Mouse (Mus musculus): ENCODE results near the gene Klf15.

Klf15 gene

DNA sequence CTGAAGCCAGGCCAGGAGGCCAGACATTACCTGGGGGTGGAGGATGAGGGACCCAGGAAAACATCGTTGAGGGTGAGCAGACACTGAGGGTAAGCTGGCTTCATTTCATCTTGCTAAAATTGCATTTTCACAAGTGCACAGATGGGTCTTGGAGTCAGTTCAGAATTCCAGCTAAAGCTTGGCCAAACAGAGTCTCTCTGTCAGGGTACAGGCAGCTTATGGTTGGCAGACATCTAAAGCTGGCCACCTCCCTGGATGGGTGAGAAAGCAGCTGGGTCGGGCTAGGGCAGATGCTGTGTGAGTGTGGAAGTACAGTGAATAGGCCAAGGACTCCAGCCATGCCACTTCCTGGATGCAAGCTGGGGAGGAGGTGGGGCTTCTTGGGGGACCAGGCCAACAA, 28.6 kb downstream of the Klf15 start:
- no peak for DNase-seq (ENCODE audit: low read depth in 1 of 2, low spot score in 2 of 2)

DNA sequence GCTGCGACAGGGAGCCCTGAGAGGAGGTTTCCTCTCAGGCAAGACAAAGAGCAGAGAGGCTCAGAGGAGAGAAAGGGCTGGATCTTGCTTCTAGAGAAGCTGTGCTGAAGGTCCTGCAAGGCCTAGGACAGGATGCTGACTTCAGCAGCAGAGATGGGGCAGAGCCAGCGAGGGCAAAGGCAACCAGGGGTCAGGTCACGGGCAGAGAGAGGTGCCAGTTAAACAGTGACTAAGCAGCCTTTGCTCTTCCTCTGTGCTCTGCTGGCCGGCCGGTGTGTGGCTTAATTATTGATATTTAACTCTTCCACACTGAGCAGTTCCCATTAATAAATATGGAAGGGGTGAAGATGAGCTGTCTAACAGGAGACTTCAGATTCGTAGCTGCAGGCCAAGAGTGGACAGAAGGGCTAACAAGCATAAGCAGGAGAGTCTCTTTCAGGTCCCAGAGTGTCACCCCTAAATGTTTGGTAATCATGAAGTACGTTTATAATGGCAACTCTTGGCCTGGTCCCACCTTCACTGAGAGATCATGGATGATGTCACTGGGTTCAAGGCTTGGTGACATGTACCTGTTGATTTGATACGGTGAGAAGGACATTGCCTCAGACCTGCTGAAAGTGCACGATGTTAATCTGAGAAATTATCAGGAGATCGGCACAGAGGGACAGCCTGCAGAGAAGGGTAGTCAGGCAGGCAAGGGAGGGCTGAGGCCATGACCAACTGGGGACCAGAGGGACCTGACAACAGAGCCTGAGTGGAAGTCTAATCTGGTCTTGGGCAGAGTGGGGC, 29.8 kb downstream of the Klf15 start:
- DNase-seq (ENCODE audit: low read depth in 1 of 2, low spot score in 2 of 2) = no peak

DNA sequence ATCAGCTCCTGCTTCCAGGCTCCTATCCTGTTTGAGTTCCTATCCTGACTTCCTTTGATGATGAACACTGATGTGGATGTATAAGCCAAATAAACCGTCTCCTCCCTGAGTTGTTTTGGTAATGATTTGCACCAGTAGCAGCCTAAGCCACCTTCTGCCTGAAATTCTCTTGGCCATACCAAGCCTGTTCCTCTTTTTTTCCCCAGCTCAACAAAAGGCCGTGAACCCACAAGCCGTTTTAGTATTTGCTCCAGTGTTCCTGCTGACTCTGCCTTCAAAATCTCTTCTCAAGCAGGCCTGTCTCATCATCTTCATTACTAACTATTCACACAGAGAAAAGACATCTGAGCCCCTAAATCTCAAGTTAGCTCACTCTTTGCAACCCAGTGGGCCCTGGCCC, 31.8 kb downstream of the Klf15 start:
- DNase-seq (ENCODE audit: low read depth in 1 of 2, low spot score in 2 of 2) = no peak

DNA sequence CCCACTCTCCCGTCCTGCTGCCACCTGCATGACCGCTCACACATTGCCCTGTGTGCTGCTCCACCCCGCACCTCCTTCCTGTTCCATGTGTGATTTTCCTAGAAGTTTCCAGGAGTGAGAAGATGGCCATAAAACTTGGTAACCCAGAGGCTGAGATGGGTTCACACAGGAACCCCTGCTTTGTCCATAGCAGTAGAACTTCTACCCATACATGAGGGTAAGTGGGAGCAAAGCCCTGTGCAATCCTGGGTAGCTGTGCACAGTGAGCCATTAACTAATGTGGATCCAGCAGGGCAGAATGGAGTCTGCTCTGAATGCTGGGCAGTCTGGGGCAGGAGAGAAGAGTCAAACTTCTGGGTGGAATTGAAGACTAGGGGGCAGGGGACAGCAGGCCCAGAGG, 32.2 kb downstream of the Klf15 start:
- DNase-seq (ENCODE audit: low read depth in 1 of 2, low spot score in 2 of 2) = no peak

DNA sequence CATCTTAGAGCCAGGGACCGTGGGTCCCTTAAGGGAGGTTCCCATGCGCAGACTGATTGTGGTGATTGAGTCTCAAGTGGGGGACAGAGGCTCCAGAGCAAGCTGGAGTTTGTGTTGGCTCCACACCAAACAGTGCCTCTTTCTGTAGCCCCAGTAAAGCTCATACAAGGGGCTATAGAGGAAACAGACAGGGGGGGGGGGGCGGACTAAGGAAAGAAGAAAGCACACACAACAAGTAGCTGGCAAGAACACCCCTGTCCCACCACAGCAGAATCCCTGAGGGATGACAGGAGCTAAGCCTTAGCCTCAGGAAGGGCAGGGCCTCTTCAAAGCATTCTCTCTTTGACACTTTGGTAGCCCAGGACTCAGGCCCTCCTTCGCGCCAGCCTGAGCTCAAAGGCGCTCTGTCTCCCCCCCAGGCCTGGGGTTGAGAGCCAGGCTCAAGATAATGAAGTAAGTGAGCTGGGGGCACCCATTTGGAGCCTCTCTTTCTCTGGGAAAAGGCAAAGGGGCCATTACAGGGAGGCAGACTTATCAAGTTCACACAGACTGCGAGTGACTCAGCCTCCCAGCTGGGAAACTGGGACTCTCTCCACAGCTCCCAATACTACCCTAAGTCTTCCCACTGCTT, 33.0 kb downstream of the Klf15 start:
- no peak for DNase-seq (ENCODE audit: low read depth in 1 of 2, low spot score in 2 of 2)

DNA sequence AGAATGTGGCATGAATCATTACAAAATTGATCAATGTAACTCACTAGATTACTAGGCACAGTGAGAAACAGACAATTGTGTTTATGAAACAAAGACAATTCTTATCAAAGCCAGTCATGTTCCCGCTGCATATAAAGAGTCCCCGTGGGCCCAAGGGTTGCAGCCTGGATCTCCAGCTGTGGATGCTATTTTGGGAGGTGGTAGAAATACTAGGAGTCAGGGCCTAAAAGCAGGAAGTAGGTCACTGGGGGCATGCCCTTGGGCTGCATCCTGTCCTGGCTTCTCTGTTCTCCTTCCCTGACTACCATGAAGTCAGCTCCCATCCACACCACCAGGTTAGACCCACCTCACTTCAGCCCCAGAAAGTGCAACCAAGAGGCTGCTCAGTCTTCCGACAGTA, 33.8 kb downstream of the Klf15 start:
- DNase-seq (ENCODE audit: low read depth in 1 of 2, low spot score in 2 of 2) = no peak

DNA sequence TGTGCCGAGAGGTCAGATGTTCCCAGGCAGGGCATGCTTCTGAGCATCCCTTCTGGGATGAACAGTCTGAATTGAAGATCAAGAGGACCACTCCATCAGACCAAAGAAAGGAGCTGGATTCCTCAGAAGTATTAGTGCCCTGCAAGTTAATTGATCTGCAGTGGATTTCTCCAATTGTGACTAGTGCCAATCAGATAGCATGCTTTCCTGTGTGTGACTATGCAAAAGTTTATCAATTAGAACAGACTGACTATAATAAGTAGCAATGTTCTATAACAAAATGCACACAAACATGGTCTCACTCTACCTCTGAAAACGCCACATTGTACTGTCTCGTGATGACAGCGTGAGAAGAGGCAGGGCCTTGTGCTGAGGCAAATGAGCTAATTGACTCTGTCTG, 37.1 kb downstream of the Klf15 start:
- no peak for DNase-seq (ENCODE audit: low read depth in 1 of 2, low spot score in 2 of 2)

DNA sequence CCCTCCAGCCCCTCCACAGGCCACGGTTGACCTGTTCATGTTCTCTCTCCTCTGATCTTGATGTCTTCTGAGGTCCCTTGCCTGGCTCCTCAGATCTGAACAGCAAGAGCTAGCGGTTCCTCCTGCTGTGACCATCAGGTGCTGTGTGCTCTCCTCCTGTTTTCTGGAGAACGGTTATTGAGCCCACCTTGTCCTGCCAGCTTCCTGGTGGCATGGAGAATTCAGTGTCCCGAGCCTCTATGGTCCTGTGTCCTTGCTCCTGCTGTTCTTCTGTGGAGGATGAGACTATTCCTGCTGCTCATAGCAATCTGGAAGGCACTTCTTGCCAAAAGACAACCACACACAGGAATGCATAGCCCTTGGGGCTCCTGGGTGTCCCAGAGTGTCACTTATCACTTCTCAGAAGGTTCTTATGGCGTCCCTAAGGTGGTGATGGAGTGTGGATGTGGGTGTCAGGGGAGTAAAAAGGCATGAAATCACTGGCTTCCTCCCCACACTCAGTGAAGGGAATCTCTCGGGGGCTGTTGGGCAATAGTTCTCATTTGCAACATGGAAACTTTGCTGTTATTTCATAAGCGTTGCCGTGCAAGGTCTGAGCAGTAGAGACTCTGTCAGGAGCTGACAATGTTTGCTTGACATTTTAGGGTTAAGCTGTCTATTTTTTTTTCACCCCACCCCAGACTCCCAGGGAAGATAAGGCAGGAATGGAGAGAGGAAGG, 39.0 kb downstream of the Klf15 start:
- DNase-seq (ENCODE audit: low read depth in 1 of 2, low spot score in 2 of 2) = no peak

DNA sequence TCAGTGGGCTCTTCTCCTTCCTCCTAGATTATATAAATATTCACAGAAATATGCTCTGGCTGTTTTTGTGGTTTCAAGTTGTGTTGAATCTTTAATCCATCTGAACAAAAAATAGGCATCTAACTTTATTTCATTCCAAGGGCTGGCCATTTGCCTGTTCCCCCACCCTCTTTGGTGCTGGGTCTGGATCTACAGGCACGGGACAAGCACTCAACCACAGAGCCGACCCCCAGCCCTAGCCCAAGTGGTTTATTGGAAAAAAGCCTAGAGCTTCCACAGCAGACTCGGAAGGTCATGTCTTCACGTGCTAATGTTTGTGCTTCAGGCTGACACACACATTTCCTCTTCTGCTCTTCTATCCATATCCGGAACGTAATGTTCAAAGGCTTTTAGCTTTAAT, 43.5 kb downstream of the Klf15 start:
- no peak for DNase-seq (ENCODE audit: low read depth in 1 of 2, low spot score in 2 of 2)

DNA sequence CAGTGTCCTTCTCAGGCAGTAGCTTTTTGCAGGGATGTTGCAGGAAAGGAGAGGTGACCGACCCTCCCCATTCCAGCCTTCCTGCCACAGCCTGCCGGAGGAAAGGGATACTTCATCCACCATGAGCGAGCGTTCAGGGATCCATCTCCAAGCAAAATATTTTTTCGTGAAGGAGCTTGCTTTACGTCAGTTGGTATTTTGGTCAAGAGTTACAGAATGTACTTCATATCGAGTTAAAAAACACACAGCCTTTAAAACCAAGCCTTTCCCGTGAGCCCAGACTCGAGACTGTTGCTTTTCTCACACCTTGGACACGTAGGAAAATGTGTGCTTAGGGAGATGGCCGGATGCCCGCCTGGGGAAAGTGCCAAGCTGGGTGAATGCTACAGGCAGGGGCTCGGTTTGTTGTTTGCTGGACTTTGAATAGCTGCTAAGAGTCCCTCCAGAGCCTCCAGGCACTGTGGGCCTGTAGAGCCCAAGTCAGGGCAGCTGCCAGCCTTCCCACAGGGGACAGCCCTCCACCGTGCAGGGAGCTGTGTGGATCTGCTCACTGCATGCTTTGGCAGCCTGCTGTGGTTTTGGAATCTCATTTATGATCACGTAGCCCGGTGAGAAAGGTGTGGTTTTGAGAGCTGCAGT, 44.4 kb downstream of the Klf15 start:
- no peak for DNase-seq (ENCODE audit: low read depth in 1 of 2, low spot score in 2 of 2)

DNA sequence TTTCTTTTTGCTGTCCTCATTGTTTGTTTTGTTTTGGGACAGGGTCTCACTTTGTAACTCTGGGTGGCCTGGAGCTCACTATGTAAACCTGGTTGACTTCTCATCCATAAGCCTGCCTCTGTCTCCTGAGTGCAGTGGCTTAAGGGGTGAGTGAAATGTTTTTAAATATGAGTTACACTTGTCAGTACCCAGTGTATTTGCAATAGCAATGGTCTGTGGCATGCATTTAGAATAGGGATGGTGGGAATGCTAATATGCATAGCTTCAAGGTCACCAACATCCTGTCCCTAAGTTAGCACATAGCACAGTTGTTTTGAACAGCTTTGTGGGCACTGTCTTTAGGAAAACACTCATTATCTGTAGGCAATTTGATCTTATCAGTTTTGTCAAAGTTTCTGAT, 45.1 kb downstream of the Klf15 start:
- no peak for DNase-seq (ENCODE audit: low read depth in 1 of 2, low spot score in 2 of 2)

DNA sequence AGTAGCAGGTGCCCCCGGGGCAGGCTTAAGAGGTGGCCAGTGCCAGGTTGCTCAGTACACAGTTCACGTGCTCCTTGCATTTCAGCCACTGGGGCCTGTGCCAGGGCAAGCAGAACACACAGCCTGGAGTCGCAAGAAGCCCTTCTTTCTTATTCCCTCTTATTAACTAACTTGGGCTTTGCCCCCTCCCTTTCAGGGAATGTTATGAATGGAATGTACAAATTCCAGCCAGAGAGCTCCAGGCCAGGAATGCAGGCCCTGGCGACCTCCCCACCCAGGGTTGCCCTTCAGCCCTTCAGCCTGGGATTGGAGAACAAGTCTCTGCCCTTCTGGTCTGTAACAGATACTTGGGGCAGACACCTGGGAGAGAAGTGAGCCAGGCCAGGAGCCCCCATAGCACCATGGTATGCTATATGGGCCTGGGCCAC, 45.8 kb downstream of the Klf15 start:
- DNase-seq (ENCODE audit: low read depth in 1 of 2, low spot score in 2 of 2) = no peak

DNA sequence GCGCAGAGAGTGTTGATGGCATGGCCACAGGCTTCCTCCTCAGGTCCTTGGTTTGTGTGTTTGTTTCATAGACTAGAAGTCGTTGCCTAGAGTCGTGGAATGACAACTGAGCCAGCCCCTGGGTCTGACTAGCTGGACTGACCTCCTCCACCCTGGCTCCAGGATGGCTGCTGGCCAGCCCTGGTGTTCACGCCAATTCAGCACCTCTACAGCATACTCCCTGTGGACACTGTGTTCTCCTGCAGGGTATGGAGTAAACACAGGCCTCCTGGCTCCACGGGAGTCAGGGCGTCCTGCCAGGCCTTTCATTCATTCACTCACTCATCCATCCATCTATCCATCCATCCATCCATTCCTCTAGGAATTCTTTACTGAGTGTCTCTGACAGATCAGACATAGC, 46.7 kb downstream of the Klf15 start:
- DNase-seq (ENCODE audit: low read depth in 1 of 2, low spot score in 2 of 2) = no peak

DNA sequence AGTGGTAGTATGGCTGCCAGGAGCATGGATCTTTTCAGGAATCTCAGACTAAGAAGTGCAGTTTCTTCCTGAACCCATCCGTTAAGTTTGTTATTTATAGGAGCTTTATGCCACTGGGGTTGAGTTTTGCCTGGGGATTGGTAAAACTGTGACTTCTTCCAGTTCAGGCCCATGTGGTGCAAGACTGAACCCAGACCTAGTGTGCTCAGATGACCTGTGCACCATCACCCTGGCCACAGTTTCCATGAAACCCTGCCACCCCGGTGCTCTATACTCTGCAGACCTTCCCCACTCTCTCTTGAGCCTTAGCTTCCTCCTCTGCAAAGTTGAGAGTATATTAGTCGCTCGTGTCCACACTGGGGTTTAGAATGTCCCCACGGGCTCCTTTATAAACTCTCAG, 50.0 kb downstream of the Klf15 start:
- DNase-seq (ENCODE audit: low read depth in 1 of 2, low spot score in 2 of 2) = no peak

DNA sequence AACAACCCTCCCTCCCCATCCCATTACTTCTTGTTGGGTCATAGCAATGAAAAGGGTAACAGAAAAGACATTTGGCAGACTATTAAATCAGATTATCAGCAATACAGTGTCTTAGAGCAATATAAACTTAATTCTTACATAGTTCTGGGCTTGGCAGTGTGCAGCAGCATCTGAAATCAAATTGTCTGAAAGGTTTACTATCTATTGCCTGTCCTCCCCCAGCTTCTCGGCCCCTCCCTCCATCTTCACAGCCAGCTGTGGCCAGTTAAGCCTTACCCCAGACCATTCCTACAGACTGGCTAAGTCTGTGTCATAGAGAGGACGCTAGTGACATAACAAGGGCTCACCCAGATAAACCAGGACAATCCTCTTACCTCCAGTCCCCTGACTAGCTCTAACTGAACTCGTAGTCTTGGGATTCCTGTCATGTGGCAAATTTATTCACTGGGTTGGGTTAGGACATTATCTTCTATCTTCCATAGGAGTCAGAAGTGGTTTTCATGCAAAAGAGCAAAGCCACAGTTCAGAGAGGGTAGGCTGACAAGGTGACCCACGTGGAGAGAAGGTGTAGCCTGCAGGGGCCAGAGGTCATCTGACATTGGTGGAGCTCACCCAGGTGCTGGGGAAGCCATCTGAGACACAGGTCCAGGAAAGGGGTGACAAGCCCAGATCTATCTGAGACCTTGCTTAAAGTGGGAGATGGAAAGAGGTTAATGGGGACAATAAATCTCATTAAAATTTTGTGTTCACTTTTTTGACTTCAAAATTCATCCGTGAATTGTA, 50.9 kb downstream of the Klf15 start:
- no peak for DNase-seq (ENCODE audit: low read depth in 1 of 2, low spot score in 2 of 2)

DNA sequence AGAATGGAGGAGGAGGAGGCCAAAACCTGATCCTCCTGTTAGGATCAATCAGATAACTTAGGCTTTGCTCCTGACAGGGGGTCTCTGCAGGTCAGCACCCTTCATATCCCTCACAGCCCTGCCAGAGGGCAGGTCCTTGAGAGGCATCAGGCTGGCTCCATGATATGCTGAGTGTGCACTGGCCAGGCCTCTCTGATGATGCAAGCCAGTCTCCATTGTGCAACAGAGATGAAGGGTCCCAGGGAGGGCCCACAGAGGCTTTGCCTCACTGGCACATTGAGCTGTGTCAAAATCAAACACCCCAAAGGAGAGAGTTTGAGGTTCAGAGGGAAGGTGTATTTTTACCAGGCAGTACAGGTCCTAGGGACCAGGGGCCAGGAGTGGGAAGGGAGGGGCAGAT, 52.0 kb downstream of the Klf15 start:
- no peak for DNase-seq (ENCODE audit: low read depth in 1 of 2, low spot score in 2 of 2)

DNA sequence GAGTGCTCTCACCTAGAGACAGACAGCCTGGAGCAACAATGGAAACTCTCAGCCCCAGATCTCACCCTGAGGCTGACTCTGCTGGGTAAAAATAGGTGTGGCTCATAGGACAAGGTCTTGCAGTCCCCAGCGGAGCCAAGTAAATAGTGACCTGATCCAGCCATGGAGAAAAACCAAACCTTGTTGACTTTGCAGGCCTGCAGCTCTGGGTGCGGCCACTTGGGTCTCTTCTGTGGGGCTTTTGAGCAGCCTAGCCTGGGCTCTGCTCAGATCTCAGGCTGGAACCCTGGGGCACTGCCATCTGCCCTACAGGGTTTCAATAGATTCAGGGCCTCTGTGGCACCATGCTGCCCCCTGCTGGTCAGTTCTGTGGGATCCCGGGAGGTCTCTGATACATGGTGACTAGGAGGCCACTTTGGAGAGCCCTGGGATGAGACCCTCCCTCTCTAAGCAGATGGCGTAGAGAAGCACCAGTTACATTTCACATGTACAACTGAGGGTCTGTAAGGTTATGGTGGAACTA, 52.6 kb downstream of the Klf15 start:
- peak in 1 of 2 experiments; percentile 14 for DNase-seq (ENCODE audit: low read depth in 1 of 2, low spot score in 2 of 2)

DNA sequence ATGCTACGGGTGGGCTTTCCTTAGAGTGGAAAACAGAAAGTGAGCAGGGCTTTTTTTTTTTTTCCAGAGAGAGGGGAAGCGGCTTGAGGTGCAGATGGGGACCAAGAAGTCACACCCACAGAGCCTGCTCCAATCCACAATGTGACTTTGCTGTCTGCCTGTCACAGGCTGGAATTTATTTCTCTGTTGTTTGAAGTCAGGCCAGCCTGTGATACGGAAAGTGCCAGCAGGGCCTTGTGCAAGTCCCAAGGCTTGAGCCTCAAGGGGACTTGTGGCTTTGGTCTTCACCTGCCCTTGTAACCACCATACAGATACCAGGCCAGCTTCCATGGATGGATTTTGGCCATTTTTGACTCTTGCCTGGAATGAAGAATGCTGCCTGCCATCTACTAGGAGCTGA, 56.5 kb downstream of the Klf15 start:
- no peak for DNase-seq (ENCODE audit: low read depth in 1 of 2, low spot score in 2 of 2)

DNA sequence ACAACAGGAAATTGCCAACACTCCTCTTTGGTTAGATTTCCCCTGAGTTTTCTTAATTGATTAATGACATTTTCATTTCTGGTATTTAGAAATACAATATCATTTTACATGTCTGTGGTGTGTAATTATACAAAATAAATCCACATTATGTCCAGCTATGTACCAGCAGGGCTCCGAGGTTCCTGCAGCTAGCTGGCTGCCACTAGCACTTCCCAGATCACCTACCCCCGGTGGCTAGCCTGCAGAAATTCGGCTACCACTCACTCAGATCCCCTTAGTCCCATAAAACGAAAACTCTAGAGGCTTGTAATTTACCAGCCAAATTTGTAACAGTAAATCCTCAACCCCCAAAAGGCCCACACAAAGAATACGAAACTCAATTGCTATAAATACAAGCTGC, 57.0 kb downstream of the Klf15 start:
- DNase-seq (ENCODE audit: low read depth in 1 of 2, low spot score in 2 of 2) = no peak

Measured in monocyte, adult 2 months (primary cell).